ENCODE assay signal across 16 mouse cellular contexts in the genomic region with DNA sequence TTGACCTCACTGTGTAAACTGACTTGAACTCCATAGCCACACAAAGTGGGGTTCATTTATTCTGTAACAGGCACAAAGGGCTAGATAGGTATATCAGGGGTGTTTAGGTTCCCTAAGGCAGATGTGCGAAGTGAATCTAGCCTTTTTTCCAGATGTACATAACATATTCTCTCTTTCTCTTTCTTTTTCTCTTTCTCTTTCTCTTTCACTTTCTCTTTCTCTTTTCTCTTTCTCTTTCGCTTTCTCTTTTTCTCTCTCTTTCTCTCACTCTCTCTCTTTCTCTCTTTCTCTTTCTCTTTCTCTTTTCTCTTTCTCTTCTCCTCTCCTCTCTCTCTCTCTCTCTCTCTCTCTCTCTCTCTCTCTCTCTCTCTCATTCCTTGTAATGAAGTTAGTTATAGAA.
"Had no signal": no experiment of that assay in that cellular context is flagged by ENCODE, and none has a peak within 500 bp of the region (broad histone marks: within the 10 kb centered on the region; RNA-seq: fewer than 3 reads in every experiment).

No protein-coding gene starts in this region.

- H3K4me2 ChIP-seq: neural tube, embryonic 13.5 days; neural tube, embryonic 15.5 days; stomach, embryonic 15.5 days had no signal

- H3K9me3 ChIP-seq: neural tube, embryonic 13.5 days; neural tube, embryonic 15.5 days; stomach, embryonic 15.5 days had no signal

- DNase-seq: retina, postnatal 1 day; right cerebral cortex, adult 18-20 months; right cerebral cortex, postnatal 14 days; right cerebral cortex, postnatal 25 days; right cerebral cortex, postnatal 4 days; spleen, adult 18-20 months; thymus, adult 18-20 months; thymus, adult 2 months; thymus, postnatal 14 days; thymus, postnatal 25 days; thymus, postnatal 36 days; thymus, postnatal 4 days had no signal

- H3K27ac ChIP-seq: neural tube, embryonic 13.5 days; neural tube, embryonic 15.5 days; stomach, embryonic 15.5 days; stomach, postnatal 0 days had no signal

- H3K9ac ChIP-seq: neural tube, embryonic 13.5 days; neural tube, embryonic 15.5 days; stomach, embryonic 15.5 days had no signal

- H3K27me3 ChIP-seq: neural tube, embryonic 13.5 days; neural tube, embryonic 15.5 days; stomach, embryonic 15.5 days had no signal

- H3K4me1 ChIP-seq: stomach, embryonic 15.5 days had no signal

- H3K4me3 ChIP-seq: neural tube, embryonic 13.5 days; neural tube, embryonic 15.5 days; stomach, embryonic 15.5 days had no signal

- H3K36me3 ChIP-seq: stomach, embryonic 15.5 days had no signal
